Mouse (Mus musculus): ENCODE results near the gene Scd4. TPM values are rescaled to one million over a fixed set of nuclear protein-coding genes. Genes with fewer than 3 reads are reported as not detected.
A peak's percentile ranks its signal among the peaks of the same experiment; 100 is the strongest.
"Not testable (repeated sequence)": the region's sequence is repeated elsewhere in the genome, so short reads cannot be mapped to it uniquely, and the experiment has no call there.

Scd4 gene
- polyA plus RNA-seq, 1 experiment from 2014 or later = 0.12 TPM

- Histone ChIP-seq H3K9me3 (ENCODE audit: low read length) (no peaks in the 10 kb centered on the region), H3K27ac (ENCODE audit: low read length) (no peak overlapping the region; the same call in 1 of the 2 replicates), H3K9ac (replicated peaks; ENCODE audit: low read length) (no peak overlapping the region), H3K4me1 (ENCODE audit: insufficient read depth, low read length) (peaks cover 30% of the 10 kb centered on the region), H3K4me3 (ENCODE audit: low read length) (no peak overlapping the region), H3K4me2 (replicated peaks; ENCODE audit: low read depth, low read length) (no peak overlapping the region), H3K27me3 (ENCODE audit: insufficient read depth, low read length) (no peaks in the 10 kb centered on the region), H3K36me3 (ENCODE audit: insufficient read depth, low read length) (peaks cover 63% of the 10 kb centered on the region)
- WGBS = 79% methylated on average over 9 of the region's 9 CpGs
- ATAC-seq (ENCODE audit: low FRiP score, low TSS enrichment) = no peak
Observed at GRCm38 (mm10) chr19:44307101-44307914, 25.6 kb upstream of the Scd4 start.

DNA sequence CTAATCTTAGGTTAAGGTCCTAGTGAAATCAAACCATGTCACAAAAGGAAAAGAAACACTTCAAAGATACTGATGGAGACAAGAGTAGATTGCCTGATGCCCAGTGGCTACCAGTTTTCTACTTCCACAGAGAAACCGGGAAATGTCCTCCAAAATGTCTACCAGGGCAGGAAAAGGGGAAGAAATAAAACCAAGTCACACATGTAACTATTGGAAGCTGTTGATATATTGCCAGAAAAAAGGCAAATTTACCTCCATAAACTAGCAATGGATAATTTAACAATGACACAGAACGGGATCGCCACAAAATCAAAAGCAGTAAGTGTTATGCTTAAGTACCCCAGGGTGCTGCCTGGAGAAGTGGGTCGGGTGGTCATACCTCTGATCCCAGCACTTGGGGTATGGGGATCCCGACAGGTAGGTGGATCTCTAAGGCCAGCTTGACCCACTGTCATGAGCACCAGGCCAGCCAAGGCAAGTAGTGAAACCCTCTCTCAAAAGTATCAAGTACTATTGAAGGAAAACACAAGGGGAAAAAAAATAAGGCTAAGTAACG lies 24.9 kb upstream of the Scd4 start:
- no peak for ATAC-seq (ENCODE audit: low FRiP score, low TSS enrichment)

DNA sequence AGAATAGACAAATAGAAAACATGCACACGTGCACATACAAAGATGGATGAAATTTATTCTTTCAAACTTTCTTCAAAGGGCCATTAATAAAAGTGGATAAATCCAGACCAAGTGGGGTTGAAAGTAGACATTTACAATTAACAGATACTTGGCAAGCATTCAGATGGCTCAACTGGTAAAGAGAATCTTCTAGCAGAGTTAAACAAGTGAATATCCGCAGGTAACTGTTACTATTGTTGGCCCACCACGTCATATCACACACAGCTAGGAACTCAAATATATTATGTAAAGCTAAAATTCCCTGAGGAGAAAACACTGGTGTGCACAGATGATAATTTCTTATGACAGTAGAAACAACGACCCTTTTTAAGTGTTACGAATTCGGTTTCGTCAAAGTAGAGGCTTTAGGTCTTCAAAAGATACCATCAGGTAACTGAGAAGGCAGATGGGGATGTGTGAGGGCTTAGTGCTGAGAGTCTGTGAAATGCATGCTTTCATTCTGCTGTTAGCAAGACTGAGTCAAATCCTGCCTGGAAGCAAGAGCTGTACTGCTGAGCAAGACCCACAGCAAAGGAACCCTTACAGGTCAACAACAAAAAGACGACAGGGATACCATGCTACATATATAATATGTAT lies 24.2 kb upstream of the Scd4 start:
- H3K4me2 ChIP-seq (replicated peaks; ENCODE audit: low read depth, low read length) = no peak overlapping the region
- WGBS = 89% methylated on average over 8 of the region's 8 CpGs
- no peak overlapping the region for H3K4me3 ChIP-seq (ENCODE audit: low read length)
- ATAC-seq (ENCODE audit: low FRiP score, low TSS enrichment) = no peak
- peaks cover 23% of the 10 kb centered on the region for H3K4me1 ChIP-seq (ENCODE audit: insufficient read depth, low read length)
- no peak overlapping the region for H3K27ac ChIP-seq (ENCODE audit: low read length)
- no peaks in the 10 kb centered on the region for H3K27me3 ChIP-seq (ENCODE audit: insufficient read depth, low read length)
- peaks cover 50% of the 10 kb centered on the region for H3K36me3 ChIP-seq (ENCODE audit: insufficient read depth, low read length)
- no peaks in the 10 kb centered on the region for H3K9me3 ChIP-seq (ENCODE audit: low read length)
- no peak overlapping the region for H3K9ac ChIP-seq (replicated peaks; ENCODE audit: low read length)

More for the DNA sequence above, 24.9 kb upstream of the Scd4 start:
- WGBS = 80% methylated on average over 6 of the region's 6 CpGs
- Histone ChIP-seq H3K4me3 (ENCODE audit: low read length) (no peak overlapping the region), H3K9ac (replicated peaks; ENCODE audit: low read length) (no peak overlapping the region), H3K36me3 (ENCODE audit: insufficient read depth, low read length) (peaks cover 56% of the 10 kb centered on the region), H3K4me1 (ENCODE audit: insufficient read depth, low read length) (peaks cover 24% of the 10 kb centered on the region), H3K4me2 (replicated peaks; ENCODE audit: low read depth, low read length) (no peak overlapping the region), H3K9me3 (ENCODE audit: low read length) (no peaks in the 10 kb centered on the region), H3K27me3 (ENCODE audit: insufficient read depth, low read length) (no peaks in the 10 kb centered on the region), H3K27ac (ENCODE audit: low read length) (no peak overlapping the region)

- Histone ChIP-seq H3K36me3 (ENCODE audit: insufficient read depth, low read length) (peaks cover 41% of the 10 kb centered on the region), H3K4me1 (ENCODE audit: insufficient read depth, low read length) (peaks cover 29% of the 10 kb centered on the region), H3K4me2 (replicated peaks; ENCODE audit: low read depth, low read length) (no peak overlapping the region), H3K27ac (ENCODE audit: low read length) (no peak overlapping the region), H3K9me3 (ENCODE audit: low read length) (no peaks in the 10 kb centered on the region), H3K4me3 (ENCODE audit: low read length) (no peak overlapping the region), H3K27me3 (ENCODE audit: insufficient read depth, low read length) (no peaks in the 10 kb centered on the region), H3K9ac (replicated peaks; ENCODE audit: low read length) (no peak overlapping the region)
- ATAC-seq (ENCODE audit: low FRiP score, low TSS enrichment) = no peak
- WGBS = 84% methylated on average over 12 of the region's 12 CpGs
Observed at GRCm38 (mm10) chr19:44309351-44310154, 23.3 kb upstream of the Scd4 start.

DNA sequence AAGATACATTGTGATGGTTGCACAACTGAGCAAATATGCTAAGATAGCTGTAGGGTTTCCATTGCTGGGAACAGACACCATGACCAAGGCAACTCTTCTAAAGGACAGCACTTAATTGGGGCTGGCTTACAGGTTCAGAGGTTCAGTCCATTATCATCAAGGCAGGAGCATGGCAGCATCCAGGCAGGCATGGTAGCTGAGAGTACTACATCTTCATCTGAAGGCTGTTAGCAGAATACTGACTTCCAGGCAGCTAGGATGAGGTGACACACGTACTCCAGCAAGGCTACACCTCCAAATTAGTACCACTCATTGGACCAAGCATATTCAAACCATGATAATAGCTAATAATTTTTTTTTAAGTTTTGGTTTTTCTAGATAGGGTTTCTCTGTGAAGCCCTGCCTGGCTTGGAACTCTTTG lies 22.7 kb upstream of the Scd4 start:
- not testable (repeated sequence) for H3K9ac ChIP-seq (replicated peaks; ENCODE audit: low read length); H3K27me3 ChIP-seq (ENCODE audit: insufficient read depth, low read length); ATAC-seq (ENCODE audit: low FRiP score, low TSS enrichment); H3K4me2 ChIP-seq (replicated peaks; ENCODE audit: low read depth, low read length); H3K27ac ChIP-seq (ENCODE audit: low read length); H3K4me3 ChIP-seq (ENCODE audit: low read length); H3K9me3 ChIP-seq (ENCODE audit: low read length)
- WGBS = 90% methylated on average over 1 of the region's 1 CpGs
- peaks cover 33% of the 10 kb centered on the region for H3K4me1 ChIP-seq (ENCODE audit: insufficient read depth, low read length)
- H3K36me3 ChIP-seq (ENCODE audit: insufficient read depth, low read length) = peaks cover 35% of the 10 kb centered on the region

DNA sequence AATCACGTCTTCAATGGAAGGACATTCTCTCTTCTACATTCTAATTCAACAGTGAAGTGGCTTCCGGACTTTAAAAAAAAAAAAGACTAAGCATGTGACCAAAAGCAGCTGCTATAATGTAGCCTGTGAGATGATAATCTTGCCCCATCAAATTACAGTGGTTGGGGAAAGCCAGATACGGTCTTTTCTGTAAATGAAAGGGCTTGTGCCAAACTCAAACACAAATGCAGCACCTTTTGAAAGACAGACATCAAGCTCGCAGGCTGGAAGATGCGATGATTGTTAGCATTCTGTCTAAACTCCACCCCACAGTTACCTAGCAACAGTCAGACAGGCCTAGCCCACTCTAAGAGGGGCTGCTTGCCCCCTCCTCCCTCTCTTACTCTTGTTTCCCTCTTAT lies 22.1 kb upstream of the Scd4 start:
- ATAC-seq (ENCODE audit: low FRiP score, low TSS enrichment) = no peak
- Histone ChIP-seq H3K4me1 (ENCODE audit: insufficient read depth, low read length) (peaks cover 37% of the 10 kb centered on the region), H3K36me3 (ENCODE audit: insufficient read depth, low read length) (peaks cover 29% of the 10 kb centered on the region), H3K4me2 (replicated peaks; ENCODE audit: low read depth, low read length) (no peak overlapping the region), H3K9me3 (ENCODE audit: low read length) (no peaks in the 10 kb centered on the region), H3K27me3 (ENCODE audit: insufficient read depth, low read length) (no peaks in the 10 kb centered on the region), H3K9ac (replicated peaks; ENCODE audit: low read length) (peak overlapping the region; percentile 35; the same call in 1 of the 2 replicates), H3K27ac (ENCODE audit: low read length) (no peak overlapping the region), H3K4me3 (ENCODE audit: low read length) (no peak overlapping the region)
- WGBS = 43% methylated on average over 5 of the region's 5 CpGs

- peak; percentile 41 for ATAC-seq (ENCODE audit: low FRiP score, low TSS enrichment)
Observed at GRCm38 (mm10) chr19:44311306-44312006, 21.4 kb upstream of the Scd4 start.

DNA sequence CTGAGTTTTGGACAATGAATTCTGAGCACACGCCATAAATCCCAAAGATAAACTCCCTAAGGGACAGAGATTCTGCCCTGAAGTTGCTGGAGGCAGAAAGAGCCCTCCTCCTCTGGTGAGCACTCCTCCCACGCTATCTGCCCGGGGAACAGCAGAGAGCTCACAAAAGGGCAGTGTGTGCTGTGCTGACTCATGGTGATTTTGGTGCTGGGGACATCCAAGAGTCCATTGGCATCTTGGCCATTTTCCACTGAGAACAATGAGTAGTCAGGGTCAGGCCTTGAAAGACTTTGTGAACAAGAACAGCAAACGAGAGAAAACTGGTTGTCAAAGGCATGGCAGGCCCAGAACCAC lies 20.9 kb upstream of the Scd4 start:
- Histone ChIP-seq H3K9ac (replicated peaks; ENCODE audit: low read length) (no peak overlapping the region), H3K27ac (ENCODE audit: low read length) (peak overlapping the region; percentile 53), H3K27me3 (ENCODE audit: insufficient read depth, low read length) (no peaks in the 10 kb centered on the region), H3K4me3 (ENCODE audit: low read length) (no peak overlapping the region), H3K36me3 (ENCODE audit: insufficient read depth, low read length) (peaks cover 17% of the 10 kb centered on the region), H3K4me2 (replicated peaks; ENCODE audit: low read depth, low read length) (no peak overlapping the region), H3K4me1 (ENCODE audit: insufficient read depth, low read length) (peaks cover 37% of the 10 kb centered on the region), H3K9me3 (ENCODE audit: low read length) (no peaks in the 10 kb centered on the region)
- ATAC-seq (ENCODE audit: low FRiP score, low TSS enrichment) = peak; percentile 53
- WGBS = 14% methylated on average over 4 of the region's 4 CpGs

More at GRCm38 (mm10) chr19:44311306-44312006, 21.4 kb upstream of the Scd4 start:
- Histone ChIP-seq H3K9ac (replicated peaks; ENCODE audit: low read length) (no peak overlapping the region), H3K4me3 (ENCODE audit: low read length) (no peak overlapping the region), H3K27me3 (ENCODE audit: insufficient read depth, low read length) (no peaks in the 10 kb centered on the region), H3K4me2 (replicated peaks; ENCODE audit: low read depth, low read length) (no peak overlapping the region), H3K9me3 (ENCODE audit: low read length) (no peaks in the 10 kb centered on the region), H3K36me3 (ENCODE audit: insufficient read depth, low read length) (peaks cover 23% of the 10 kb centered on the region), H3K27ac (ENCODE audit: low read length) (peak overlapping the region; percentile 53), H3K4me1 (ENCODE audit: insufficient read depth, low read length) (peaks cover 37% of the 10 kb centered on the region)
- WGBS = 25% methylated on average over 8 of the region's 8 CpGs

- 80% methylated on average over 3 of the region's 3 CpGs for WGBS
- no peaks in the 10 kb centered on the region for H3K27me3 ChIP-seq (ENCODE audit: insufficient read depth, low read length)
- H3K36me3 ChIP-seq (ENCODE audit: insufficient read depth, low read length) = peaks cover 7% of the 10 kb centered on the region
- H3K4me3 ChIP-seq (ENCODE audit: low read length) = no peak overlapping the region
- no peak overlapping the region for H3K4me2 ChIP-seq (replicated peaks; ENCODE audit: low read depth, low read length)
- no peak overlapping the region for H3K27ac ChIP-seq (ENCODE audit: low read length)
- no peak overlapping the region for H3K9ac ChIP-seq (replicated peaks; ENCODE audit: low read length)
- no peaks in the 10 kb centered on the region for H3K9me3 ChIP-seq (ENCODE audit: low read length)
- peaks cover 37% of the 10 kb centered on the region for H3K4me1 ChIP-seq (ENCODE audit: insufficient read depth, low read length)
- ATAC-seq (ENCODE audit: low FRiP score, low TSS enrichment) = no peak
Observed at GRCm38 (mm10) chr19:44313066-44313465, 19.8 kb upstream of the Scd4 start.

Measured in kidney, embryonic 16.5 days (tissue).